Mouse (Mus musculus) kidney, adult 2 months (tissue): ENCODE results near the gene Olfr49.

Experiments used
- CTCF ChIP-seq: fragments of 200-500 bp; conservative IDR thresholded peaks from 2 replicates; pipeline ENCODE4 v1.5.1; 2011; ENCODE audit warnings: low read depth, mild to moderate bottlenecking, control low read depth, low read length, moderate library complexity, mixed read lengths; ENCODE audit not compliant: insufficient read depth, insufficient read length
- POLR2A ChIP-seq: fragments of 200-500 bp; IDR thresholded peaks from one replicate; pipeline ENCODE4 v1.6.1; 2011; ENCODE audit warnings: low read depth, low read length, control low read depth

- TF ChIP-seq CTCF (no peak), POLR2A (no peak)
Measured at GRCm38 (mm10) chr14:54234231-54235040, 50.3 kb downstream of the Olfr49 start.
